Mouse (Mus musculus) midbrain, embryonic 14.5 days (tissue): Measurements from ENCODE around the gene Mob3c. TPM values are rescaled to one million over a fixed set of nuclear protein-coding genes. Genes with fewer than 3 reads are reported as not detected.

ENCODE experiments used
- ATAC-seq: fragments of 200-750 bp; cut with Nextera tagmentation; 2 replicates; pipeline ENCODE4 v1.8.0; 2017; ENCODE audit warnings: moderate number of reproducible peaks, moderate library complexity; ENCODE audit not compliant: low FRiP score, low TSS enrichment
- DNase-seq: peaks from one replicate; pipeline ENCODE4 v3.0.0-alpha.2; 2015
- H3K27ac ChIP-seq: fragments of 300-500 bp; sonication (generic); replicated peaks from 2 replicates; pipeline ENCODE4 v1.5.1; 2014; ENCODE audit warnings: mild to moderate bottlenecking, low read depth, low read length, moderate library complexity
- H3K27me3 ChIP-seq: fragments of 300-500 bp; sonication (generic); 2 replicates; pipeline ENCODE4 v1.6.1; 2014; ENCODE audit warnings: low read length, control low read depth, mixed read lengths; ENCODE audit not compliant: control insufficient read depth, insufficient read depth
- H3K36me3 ChIP-seq: fragments of 300-500 bp; sonication (generic); 2 replicates; pipeline ENCODE4 v1.6.1; 2014; ENCODE audit warnings: low read length, control low read depth; ENCODE audit not compliant: control insufficient read depth, insufficient read depth
- H3K4me1 ChIP-seq: fragments of 300-500 bp; sonication (generic); 2 replicates; pipeline ENCODE4 v1.6.1; 2014; ENCODE audit warnings: mild to moderate bottlenecking, antibody characterized with exemption, low read length, control low read depth; ENCODE audit not compliant: control insufficient read depth, insufficient read depth
- H3K4me2 ChIP-seq: fragments of 300-500 bp; sonication (generic); 2 replicates; pipeline ENCODE4 v1.6.1; 2014; ENCODE audit warnings: mild to moderate bottlenecking, low read length, moderate library complexity
- H3K4me3 ChIP-seq: fragments of 300-500 bp; sonication (generic); replicated peaks from 2 replicates; pipeline ENCODE4 v1.5.1; 2014; ENCODE audit warnings: low read depth, low read length
- H3K9ac ChIP-seq: fragments of 300-500 bp; sonication (generic); replicated peaks from 2 replicates; pipeline ENCODE4 v1.6.1; 2014; ENCODE audit warnings: mild to moderate bottlenecking, low read length, moderate library complexity
- H3K9me3 ChIP-seq: fragments of 300-500 bp; sonication (generic); 2 replicates; pipeline ENCODE4 v1.6.1; 2016; ENCODE audit warnings: low read length, control low read depth, mixed read lengths; ENCODE audit not compliant: control insufficient read depth
- WGBS: fragments of 180-500 bp; shearing (Covaris S2); extraction: QIAGEN DNeasy Blood & Tissue Kit; methylation state at CpG from one replicate; pipeline ENCODE4 v1.1.7; 2014; 5-methylcytosine and 5-hydroxymethylcytosine counted together
- polyA plus RNA-seq: library from polyadenylated mRNA; unstranded; fragments of >200 nt; fragmentation: Nextera tagmentation; extraction: Ambion mirVana; gene quantifications from 2 replicates; pipeline ENCODE4 v1.2.1, GENCODE M21; 2014

The Mob3c gene
- polyA plus RNA-seq, 1 experiment from 2014 or later: 4.1 TPM

GRCm38 (mm10) chr4:115855100-115855499 lies 27.2 kb downstream of the Mob3c start:
- no peak overlapping the region for H3K9ac ChIP-seq
- peaks cover 24% of the 10 kb centered on the region for H3K4me1 ChIP-seq
- no peak overlapping the region for H3K4me3 ChIP-seq
- ATAC-seq (no peak), DNase-seq (no peak)
- H3K27ac ChIP-seq: peak overlapping the region; percentile 68
- no peak overlapping the region for H3K4me2 ChIP-seq
- no peaks in the 10 kb centered on the region for H3K27me3 ChIP-seq
- no peaks in the 10 kb centered on the region for H3K9me3 ChIP-seq
- peaks cover 12% of the 10 kb centered on the region; the same call in 1 of the 2 replicates for H3K36me3 ChIP-seq
- WGBS: 53% methylated on average over 6 of the region's 6 CpGs

GRCm38 (mm10) chr4:115855609-115856008 lies 27.7 kb downstream of the Mob3c start:
- DNase-seq (peak; percentile 51), ATAC-seq (no peak)
- WGBS: 36% methylated on average over 4 of the region's 4 CpGs
- Histone ChIP-seq H3K4me2 (no peak overlapping the region), H3K9me3 (no peaks in the 10 kb centered on the region), H3K4me3 (no peak overlapping the region), H3K36me3 (peaks cover 15% of the 10 kb centered on the region; the same call in 1 of the 2 replicates), H3K4me1 (peaks cover 24% of the 10 kb centered on the region), H3K9ac (no peak overlapping the region), H3K27me3 (no peaks in the 10 kb centered on the region), H3K27ac (peak overlapping the region; percentile 68)

GRCm38 (mm10) chr4:115856282-115856681 lies 28.4 kb downstream of the Mob3c start:
- peaks cover 24% of the 10 kb centered on the region for H3K4me1 ChIP-seq
- H3K4me3 ChIP-seq: no peak overlapping the region
- WGBS: 27% methylated on average over 4 of the region's 4 CpGs
- H3K4me2 ChIP-seq: no peak overlapping the region
- H3K9me3 ChIP-seq: no peaks in the 10 kb centered on the region
- no peak overlapping the region; the same call in 1 of the 2 replicates for H3K9ac ChIP-seq
- no peaks in the 10 kb centered on the region for H3K27me3 ChIP-seq
- ATAC-seq (no peak), DNase-seq (no peak)
- H3K36me3 ChIP-seq: peaks cover 14% of the 10 kb centered on the region; the same call in 1 of the 2 replicates
- H3K27ac ChIP-seq: peak overlapping the region; percentile 68

GRCm38 (mm10) chr4:115857293-115857883 lies 29.5 kb downstream of the Mob3c start:
- Histone ChIP-seq H3K9me3 (no peaks in the 10 kb centered on the region), H3K9ac (no peak overlapping the region), H3K4me3 (no peak overlapping the region), H3K27me3 (no peaks in the 10 kb centered on the region), H3K4me1 (peaks cover 24% of the 10 kb centered on the region), H3K36me3 (peaks cover 14% of the 10 kb centered on the region), H3K27ac (no peak overlapping the region), H3K4me2 (no peak overlapping the region)
- ATAC-seq: no peak
- WGBS: 89% methylated on average over 9 of the region's 9 CpGs
- DNase-seq: no peak

- Histone ChIP-seq H3K27ac (no peak overlapping the region), H3K9me3 (no peaks in the 10 kb centered on the region), H3K4me3 (no peak overlapping the region), H3K36me3 (peaks cover 14% of the 10 kb centered on the region), H3K4me1 (no peaks in the 10 kb centered on the region), H3K27me3 (no peaks in the 10 kb centered on the region), H3K4me2 (no peak overlapping the region), H3K9ac (no peak overlapping the region)
- WGBS: 70% methylated on average over 7 of the region's 7 CpGs
- DNase-seq (no peak), ATAC-seq (no peak)
These were observed 35.5 kb downstream of the Mob3c start for GRCm38 (mm10) chr4:115863352-115863751.

GRCm38 (mm10) chr4:115863880-115864279 lies 36.0 kb downstream of the Mob3c start:
- Histone ChIP-seq H3K27ac (no peak overlapping the region), H3K36me3 (peaks cover 14% of the 10 kb centered on the region), H3K4me2 (no peak overlapping the region), H3K4me3 (no peak overlapping the region), H3K27me3 (no peaks in the 10 kb centered on the region), H3K9ac (no peak overlapping the region), H3K4me1 (no peaks in the 10 kb centered on the region; the same call in 1 of the 2 replicates), H3K9me3 (no peaks in the 10 kb centered on the region)
- no peak for DNase-seq
- WGBS: 66% methylated on average over 10 of the region's 10 CpGs
- ATAC-seq: no peak

- H3K9me3 ChIP-seq: no peaks in the 10 kb centered on the region
- ATAC-seq (0 out of 2 replicates have a peak, but pooled peaks have one; percentile 48), DNase-seq (peak; percentile 69)
- no peak overlapping the region for H3K4me3 ChIP-seq
- 6% methylated on average over 16 of the region's 16 CpGs for WGBS
- no peak overlapping the region for H3K4me2 ChIP-seq
- H3K36me3 ChIP-seq: 0 out of 2 replicates have a peak, but pooled peaks cover 7% of the 10 kb centered on the region
- peak overlapping the region; percentile 43; the same call in 1 of the 2 replicates for H3K27ac ChIP-seq
- no peak overlapping the region for H3K9ac ChIP-seq
- H3K27me3 ChIP-seq: no peaks in the 10 kb centered on the region
- H3K4me1 ChIP-seq: peaks cover 16% of the 10 kb centered on the region
These were observed 41.8 kb downstream of the Mob3c start for GRCm38 (mm10) chr4:115869512-115870210.

- no peaks in the 10 kb centered on the region for H3K9me3 ChIP-seq
- ATAC-seq (no peak), DNase-seq (no peak)
- 0 out of 2 replicates have a peak, but pooled peaks cover 9% of the 10 kb centered on the region for H3K36me3 ChIP-seq
- no peak overlapping the region for H3K4me2 ChIP-seq
- H3K4me3 ChIP-seq: no peak overlapping the region
- no peak overlapping the region for H3K27ac ChIP-seq
- peaks cover 26% of the 10 kb centered on the region for H3K4me1 ChIP-seq
- no peaks in the 10 kb centered on the region for H3K27me3 ChIP-seq
- no peak overlapping the region for H3K9ac ChIP-seq
- WGBS: 88% methylated on average over 3 of the region's 3 CpGs
These were observed 45.3 kb downstream of the Mob3c start for GRCm38 (mm10) chr4:115873231-115873630.
